Mouse (Mus musculus) gastrocnemius, postnatal 25 days (tissue): ENCODE measurements around the gene Olfr1198. TPM values are rescaled to one million over a fixed set of nuclear protein-coding genes. Genes with fewer than 3 reads are reported as not detected.

Experiments
- DNase-seq: peaks from one replicate; pipeline ENCODE4 v3.0.0; 2022
- long read RNA-seq, 2 experiments: library from polyadenylated mRNA; stranded (forward); transcript quantifications; one replicate each; pipeline ENCODE4 v2.0.0; 2021
- total RNA-seq, 2 experiments: library from RNA; stranded (reverse); gene quantifications; 1 replicate in 1 of 2; 2 replicates in 1 of 2; pipeline ENCODE4 v1.2.3; 2021

Gene Olfr1198
- not detected for total RNA-seq
- long read RNA-seq, experiment 1 = 0 reads
- long read RNA-seq, experiment 2 = 0 reads

DNA sequence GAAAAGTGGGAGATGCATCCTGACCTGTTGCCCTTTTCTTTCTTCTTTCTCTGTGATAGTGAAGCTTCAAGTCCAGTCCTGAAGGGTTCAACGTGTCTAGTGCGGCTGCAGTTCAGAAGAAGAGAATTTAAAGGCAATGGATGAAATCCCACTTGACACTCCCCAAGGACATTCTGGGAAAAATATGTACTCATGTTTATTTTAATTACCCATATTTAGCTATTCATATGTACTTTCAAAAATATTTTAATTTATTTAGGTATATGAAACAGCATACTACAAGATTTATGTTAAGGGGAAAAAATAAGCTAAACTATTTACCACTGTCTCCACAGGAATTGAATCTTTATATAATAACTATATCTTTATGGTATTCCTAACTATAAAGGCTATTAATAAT is at the start of gene Olfr1198:
Gene Olfr1198 (minus strand): TSS at position 101 of the 400 bp plus-strand sequence.
- DNase-seq = no peak

DNA sequence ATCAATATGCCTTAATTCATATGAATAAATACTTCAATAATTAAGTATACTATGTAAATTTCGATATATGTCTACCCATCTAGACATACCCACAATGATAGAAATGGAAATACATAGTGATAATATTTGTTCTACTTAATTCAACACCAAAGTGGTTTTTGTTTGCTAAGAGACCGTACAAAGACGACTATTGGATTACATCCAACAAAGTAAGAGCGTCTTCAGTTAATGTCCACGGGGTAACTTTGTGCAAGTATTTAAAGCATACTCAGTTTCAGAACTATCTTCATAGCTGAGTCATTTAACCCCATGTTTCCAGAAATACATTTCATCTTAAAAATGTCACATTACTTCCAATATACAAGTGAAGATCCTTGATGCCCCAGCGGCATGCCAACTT is 41.6 kb upstream of the Olfr1198 start, which contains the start of gene Olfr1201:
Gene Olfr1201 (plus strand): TSS at position 301 of the 400 bp plus-strand sequence.
- DNase-seq = no peak

DNA sequence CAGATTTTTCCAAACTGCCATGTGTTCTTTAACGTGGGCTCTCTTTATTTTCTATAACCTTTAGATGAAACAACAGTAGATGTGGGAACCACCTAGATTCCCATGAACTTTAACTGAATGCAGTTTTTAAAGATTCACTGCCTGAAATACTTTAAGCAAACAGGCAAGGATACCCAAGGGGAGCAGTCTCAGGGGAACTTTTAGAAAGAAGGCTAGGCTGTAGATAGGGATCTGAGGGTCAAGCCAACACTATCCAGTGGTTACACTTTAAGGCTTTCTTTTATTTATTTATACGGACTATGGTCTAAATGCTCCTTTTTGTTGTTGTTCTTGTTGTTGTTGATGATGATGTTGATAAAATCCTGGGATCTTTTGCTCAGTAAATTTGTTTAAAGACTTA is 19.2 kb upstream of the Olfr1198 start, which contains the start of gene Olfr1200:
Gene Olfr1200 (minus strand): TSS at position 101 of the 400 bp plus-strand sequence.
- DNase-seq = no peak

DNA sequence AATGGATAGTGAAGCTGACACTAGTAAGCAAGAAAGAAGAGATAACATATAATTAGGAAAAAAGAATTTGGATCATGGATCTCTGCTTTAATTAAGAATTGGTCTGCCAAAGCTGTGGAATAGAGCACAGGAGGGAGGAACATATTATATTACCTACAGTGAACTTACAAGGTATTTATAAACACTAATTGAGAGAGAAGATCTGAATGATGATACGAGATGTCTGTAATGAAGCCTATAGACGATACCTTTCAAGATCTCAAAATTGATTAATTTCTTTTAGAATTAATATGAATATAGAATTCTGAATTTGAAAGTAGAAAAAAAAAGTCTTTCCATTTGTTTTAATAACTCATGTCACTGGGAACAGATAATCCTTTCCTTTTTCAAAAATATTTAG is 9.2 kb upstream of the Olfr1198 start, which contains the start of gene Olfr1199:
Gene Olfr1199 (minus strand): TSS at position 101 of the 400 bp plus-strand sequence.
- DNase-seq = no peak

DNA sequence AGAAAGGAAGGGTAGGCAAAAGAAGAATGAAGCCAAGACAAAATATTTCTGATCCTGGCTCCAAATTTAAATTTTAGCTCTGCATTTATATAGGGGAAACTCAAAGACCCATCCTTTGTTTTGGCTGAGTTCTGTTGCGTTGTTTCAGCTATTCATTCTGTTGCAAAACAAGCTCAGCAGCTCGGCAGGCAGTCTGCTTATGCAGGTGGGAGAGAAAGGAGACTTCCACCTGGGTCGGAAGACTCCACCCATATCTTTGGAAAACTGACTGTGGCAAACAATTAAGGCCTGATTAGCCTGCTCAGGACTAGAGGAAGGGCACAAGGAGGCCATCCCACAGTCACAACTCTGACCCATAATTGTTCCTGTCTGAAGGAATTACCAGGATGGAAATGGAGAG is 7.8 kb downstream of the Olfr1198 start:
- no peak for DNase-seq

DNA sequence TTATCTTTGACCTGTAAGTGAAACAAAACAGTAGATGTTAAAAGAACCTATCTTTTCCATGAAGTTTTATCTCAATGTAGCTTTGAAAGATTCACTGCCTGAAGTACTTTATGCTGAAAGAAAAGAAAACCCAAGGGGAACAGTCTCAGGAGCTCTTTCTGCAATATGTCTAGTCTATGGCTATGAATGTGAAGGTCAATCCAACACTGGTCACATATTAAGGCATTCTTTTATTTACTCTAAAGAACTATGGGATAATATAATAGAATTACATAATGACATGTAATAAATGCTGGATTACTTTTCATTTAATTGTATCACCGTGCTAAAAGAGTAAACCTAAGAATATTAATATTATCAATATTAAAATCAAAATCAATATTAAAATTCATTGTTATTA is 18.9 kb downstream of the Olfr1198 start, which contains the start of gene Olfr1197:
Gene Olfr1197 (minus strand): TSS at position 101 of the 400 bp plus-strand sequence.
- DNase-seq = no peak

DNA sequence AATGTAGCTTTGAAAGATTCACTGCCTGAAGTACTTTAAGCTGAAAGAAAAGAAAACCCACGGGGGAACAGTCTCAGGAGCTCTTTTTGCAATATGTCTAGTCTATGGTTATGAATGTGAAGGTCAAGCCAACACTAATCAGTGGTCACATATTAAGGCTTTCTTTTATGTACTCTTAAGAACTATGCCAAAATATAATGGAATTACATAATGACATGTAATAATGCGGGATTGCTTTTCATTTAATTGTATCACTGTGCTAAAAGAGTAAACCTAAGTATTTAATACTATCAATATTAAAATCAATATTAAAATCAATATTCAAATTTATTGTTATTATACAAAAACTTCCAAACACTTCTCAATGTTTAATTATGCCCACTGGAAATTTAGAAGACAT is 46.7 kb downstream of the Olfr1198 start, which contains the start of gene Olfr1196:
Gene Olfr1196 (minus strand): TSS at position 101 of the 400 bp plus-strand sequence.
- no peak for DNase-seq

Other genes with a start within 250 kb of the Olfr1198 start
- gene Olfr1186, start 232.8 kb downstream of the Olfr1198 start, total RNA-seq = not detected
- gene Olfr1188, start 194.4 kb downstream of the Olfr1198 start, total RNA-seq = not detected
- not detected for gene Olfr1189, start 164.9 kb downstream of the Olfr1198 start, total RNA-seq
- under 1 TPM in 1 of 2 experiments, not detected in 1; 0.05 TPM for gene Olfr1191-ps1, start 110.8 kb downstream of the Olfr1198 start, total RNA-seq
- gene Olfr1192-ps1, start 102.9 kb downstream of the Olfr1198 start, total RNA-seq = not detected
- not detected for gene Olfr1193, start 75.7 kb downstream of the Olfr1198 start, total RNA-seq
- gene Olfr1195, start 62.2 kb downstream of the Olfr1198 start, total RNA-seq = not detected
- not detected for gene Olfr1196, start 46.8 kb downstream of the Olfr1198 start, total RNA-seq
- not detected for gene Olfr1197, start 19.0 kb downstream of the Olfr1198 start, total RNA-seq
- not detected for gene Olfr1199, start 9.1 kb upstream of the Olfr1198 start, total RNA-seq
- not detected for gene Olfr1200, start 19.1 kb upstream of the Olfr1198 start, total RNA-seq
- not detected for gene Olfr1201, start 41.7 kb upstream of the Olfr1198 start, total RNA-seq
- gene Olfr1202, start 63.1 kb upstream of the Olfr1198 start, total RNA-seq = not detected
- not detected for gene Olfr1205, start 78.4 kb upstream of the Olfr1198 start, total RNA-seq
- gene Olfr1204, start 97.9 kb upstream of the Olfr1198 start, total RNA-seq = not detected
- not detected for gene Olfr1206, start 111.9 kb upstream of the Olfr1198 start, total RNA-seq
- gene Olfr1208, start 150.9 kb upstream of the Olfr1198 start, total RNA-seq = not detected
- gene Olfr1209, start 163.8 kb upstream of the Olfr1198 start, total RNA-seq = not detected
- gene Olfr1211, start 186.7 kb upstream of the Olfr1198 start, total RNA-seq = not detected
- not detected for gene Olfr1212, start 202.6 kb upstream of the Olfr1198 start, total RNA-seq
- not detected for gene Gm13762, start 228.9 kb upstream of the Olfr1198 start, total RNA-seq
- not detected for gene Olfr1214, start 241.3 kb upstream of the Olfr1198 start, total RNA-seq